ENCODE assay signal across 12 mouse cellular contexts in genomic region chrX:161776321-161776962, GRCm38 (mm10). TPM values are rescaled to one million over a fixed set of nuclear protein-coding genes. Genes with fewer than 3 reads are reported as not detected.
DNase-seq lines count a peak whose midpoint lies in the region; ATAC-seq lines count a peak whose summit lies in the region.
"Had no signal": no experiment of that assay in that cellular context is flagged by ENCODE, and none has a peak within 500 bp of the region (broad histone marks: within the 10 kb centered on the region; RNA-seq: fewer than 3 reads in every experiment).

No protein-coding gene starts in this region.

- H3K27ac ChIP-seq in hindbrain, embryonic 10.5 days: no peak overlapping the region
- H3K27ac ChIP-seq in midbrain, embryonic 10.5 days (replicated peaks): no peak overlapping the region
- H3K27ac ChIP-seq: liver, embryonic 12.5 days; macrophage had no signal

- H3K9me3 ChIP-seq in hindbrain, embryonic 10.5 days: 0 out of 2 replicates have a peak, but pooled peaks cover 4% of the 10 kb centered on the region
- no peaks in the 10 kb centered on the region for H3K9me3 ChIP-seq in midbrain, embryonic 10.5 days (replicated peaks)
- H3K9me3 ChIP-seq: liver, embryonic 12.5 days had no signal

- no peak for ATAC-seq in activated CD4-positive, CD25-positive, alpha-beta regulatory T cell, adult 4 months
- ATAC-seq: liver, embryonic 12.5 days had no signal

- peaks cover 9% of the 10 kb centered on the region; the same call in 1 of the 2 replicates for H3K4me1 ChIP-seq in hindbrain, embryonic 10.5 days (replicated peaks)
- peaks cover 16% of the 10 kb centered on the region for H3K4me1 ChIP-seq in midbrain, embryonic 10.5 days
- H3K4me1 ChIP-seq: liver, embryonic 12.5 days had no signal

- H3K27me3 ChIP-seq in hindbrain, embryonic 10.5 days (ENCODE audit: insufficient read depth, poor library complexity, severe bottlenecking): peaks cover 85% of the 10 kb centered on the region
- peaks cover 100% of the 10 kb centered on the region for H3K27me3 ChIP-seq in midbrain, embryonic 10.5 days (ENCODE audit: low read depth, poor library complexity, severe bottlenecking)
- H3K27me3 ChIP-seq: liver, embryonic 12.5 days had no signal

- DNase-seq in frontal cortex, postnatal 36 days (ENCODE audit: low spot score in 2 of 2): peak; percentile 31 to 41
- no peak for DNase-seq in frontal cortex, postnatal 10 days (ENCODE audit: low spot score in 2 of 2)
- DNase-seq in hindbrain, embryonic 10.5 days (ENCODE audit: low spot score): peak; percentile 60
- DNase-seq in midbrain, embryonic 10.5 days (ENCODE audit: low spot score): peak; percentile 54
- DNase-seq in right cerebral cortex, adult 18-20 months: peak; percentile 49
- DNase-seq in adrenal gland, adult 2 months: no peak
- DNase-seq in adrenal gland, adult (ENCODE audit: inconsistent age in 2 of 2, low spot score in 1 of 2): no peak
- DNase-seq: cerebellum, adult 8-10 months; kidney, postnatal 25 days had no signal

- H3K36me3 ChIP-seq in hindbrain, embryonic 10.5 days: no peaks in the 10 kb centered on the region
- H3K36me3 ChIP-seq in midbrain, embryonic 10.5 days: no peaks in the 10 kb centered on the region
- H3K36me3 ChIP-seq: liver, embryonic 12.5 days had no signal

- WGBS in hindbrain, embryonic 10.5 days: 49% methylated on average over 12 of the region's 12 CpGs
- WGBS in midbrain, embryonic 10.5 days: 49% methylated on average over 12 of the region's 12 CpGs

- no peak overlapping the region for H3K4me3 ChIP-seq in hindbrain, embryonic 10.5 days
- H3K4me3 ChIP-seq in midbrain, embryonic 10.5 days: no peak overlapping the region
- H3K4me3 ChIP-seq: liver, embryonic 12.5 days had no signal

RNA-seq across cellular contexts. Expression of gene Rai2, which starts 59.6 kb away (rescaled TPM):
- 3.3 and 8.4 TPM in 2 replicates for polyA plus RNA-seq in hindbrain, embryonic 10.5 days (2016; fragmentation: Nextera tagmentation; extraction: Ambion mirVana)
- polyA plus RNA-seq in midbrain, embryonic 10.5 days (2016; fragmentation: Nextera tagmentation; extraction: Ambion mirVana): 1.9 and 3.3 TPM in 2 replicates
- total RNA-seq in adrenal gland, adult 2 months (2021): 10 to 100 TPM; 22.0 to 26.3 TPM
- 24.7 and 29.3 TPM in 2 replicates for polyA plus RNA-seq in adrenal gland, adult 2 months (2012; rRNA removed)
- under 1 TPM in 1 of 2 experiments, not detected in 1; 0.15 TPM for polyA plus RNA-seq in activated CD4-positive, CD25-positive, alpha-beta regulatory T cell, adult 4 months (2017; shearing (Covaris generic))
- polyA plus RNA-seq: macrophage had no signal

Comparison
In these comparisons a context has a peak if more than half of its experiments do, and no peak if none do; other contexts are left out.
1. DNase-seq: peak in frontal cortex, postnatal 36 days (2 of 2), hindbrain, embryonic 10.5 days (single experiment), midbrain, embryonic 10.5 days (single experiment) and right cerebral cortex, adult 18-20 months (single experiment); none in frontal cortex, postnatal 10 days (0 of 2), adrenal gland, adult 2 months (single experiment) and adrenal gland, adult (0 of 2).